Mouse (Mus musculus): ENCODE measurements around the gene Met. TPM values are rescaled to one million over a fixed set of nuclear protein-coding genes. Genes with fewer than 3 reads are reported as not detected.

Gene Met
- polyA plus RNA-seq, 1 experiment from 2014 or later = 4.5 TPM

GRCm38 (mm10) chr6:17546341-17546740, 82.7 kb downstream of the Met start:
- no peak for DNase-seq (ENCODE audit: low spot score)
- H3K4me3 ChIP-seq (ENCODE audit: low read depth, low read length) = no peak overlapping the region
- no peaks in the 10 kb centered on the region for H3K9me3 ChIP-seq (ENCODE audit: control insufficient read depth, low read length)
- H3K27me3 ChIP-seq (ENCODE audit: control insufficient read depth, insufficient read depth, low read length) = no peaks in the 10 kb centered on the region
- no peak overlapping the region for H3K9ac ChIP-seq (ENCODE audit: low read length)
- no peak for TF ChIP-seq CTCF (IDR thresholded peaks at IDR 0.05; ENCODE audit: low read depth)
- no peak overlapping the region for H3K27ac ChIP-seq (replicated peaks)
- H3K36me3 ChIP-seq (ENCODE audit: control insufficient read depth, insufficient read depth, low read length) = no peaks in the 10 kb centered on the region
- WGBS = 78% methylated on average over 9 of the region's 9 CpGs
- ATAC-seq (ENCODE audit: low FRiP score, low TSS enrichment) = no peak
- H3K4me2 ChIP-seq (replicated peaks; ENCODE audit: low read depth) = no peak overlapping the region
- no peaks in the 10 kb centered on the region for H3K4me1 ChIP-seq (replicated peaks; ENCODE audit: control insufficient read depth, insufficient read depth)

- WGBS = 36% methylated on average over 5 of the region's 5 CpGs
- no peak overlapping the region for H3K27ac ChIP-seq (replicated peaks)
- no peak for ATAC-seq (ENCODE audit: low FRiP score, low TSS enrichment)
Measured at GRCm38 (mm10) chr6:17546825-17547224, 83.2 kb downstream of the Met start.

GRCm38 (mm10) chr6:17548786-17549185, 85.2 kb downstream of the Met start:
- H3K4me2 ChIP-seq (replicated peaks; ENCODE audit: low read depth) = no peak overlapping the region
- ATAC-seq (ENCODE audit: low FRiP score, low TSS enrichment) (no peak), DNase-seq (ENCODE audit: low spot score) (no peak)
- no peaks in the 10 kb centered on the region for H3K9me3 ChIP-seq (ENCODE audit: control insufficient read depth, low read length)
- TF ChIP-seq CTCF (IDR thresholded peaks at IDR 0.05; ENCODE audit: low read depth) (no peak), EP300 (optimal IDR thresholded peaks at IDR 0.05) (no peak)
- no peaks in the 10 kb centered on the region for H3K27me3 ChIP-seq (ENCODE audit: control insufficient read depth, insufficient read depth, low read length)
- H3K27ac ChIP-seq (replicated peaks) = no peak overlapping the region
- no peak overlapping the region for H3K9ac ChIP-seq (ENCODE audit: low read length)
- H3K4me3 ChIP-seq (ENCODE audit: low read depth, low read length) = no peak overlapping the region
- H3K4me1 ChIP-seq (replicated peaks; ENCODE audit: control insufficient read depth, insufficient read depth) = no peaks in the 10 kb centered on the region
- H3K36me3 ChIP-seq (ENCODE audit: control insufficient read depth, insufficient read depth, low read length) = no peaks in the 10 kb centered on the region
- 84% methylated on average over 4 of the region's 4 CpGs for WGBS

More at GRCm38 (mm10) chr6:17546825-17547224, 83.2 kb downstream of the Met start:
- Histone ChIP-seq H3K27me3 (ENCODE audit: control insufficient read depth, insufficient read depth, low read length) (no peaks in the 10 kb centered on the region), H3K9ac (ENCODE audit: low read length) (no peak overlapping the region), H3K36me3 (ENCODE audit: control insufficient read depth, insufficient read depth, low read length) (no peaks in the 10 kb centered on the region), H3K4me1 (replicated peaks; ENCODE audit: control insufficient read depth, insufficient read depth) (no peaks in the 10 kb centered on the region), H3K4me2 (replicated peaks; ENCODE audit: low read depth) (no peak overlapping the region), H3K9me3 (ENCODE audit: control insufficient read depth, low read length) (no peaks in the 10 kb centered on the region), H3K4me3 (ENCODE audit: low read depth, low read length) (no peak overlapping the region)
- DNase-seq (ENCODE audit: low spot score) = no peak
- no peak for TF ChIP-seq CTCF (IDR thresholded peaks at IDR 0.05; ENCODE audit: low read depth)
- no peak for TF ChIP-seq EP300 (optimal IDR thresholded peaks at IDR 0.05)

- Histone ChIP-seq H3K27ac (replicated peaks) (no peak overlapping the region), H3K9ac (ENCODE audit: low read length) (no peak overlapping the region), H3K4me1 (replicated peaks; ENCODE audit: control insufficient read depth, insufficient read depth) (no peaks in the 10 kb centered on the region), H3K36me3 (ENCODE audit: control insufficient read depth, insufficient read depth, low read length) (no peaks in the 10 kb centered on the region), H3K9me3 (ENCODE audit: control insufficient read depth, low read length) (no peaks in the 10 kb centered on the region), H3K27me3 (ENCODE audit: control insufficient read depth, insufficient read depth, low read length) (no peaks in the 10 kb centered on the region), H3K4me3 (ENCODE audit: low read depth, low read length) (no peak overlapping the region), H3K4me2 (replicated peaks; ENCODE audit: low read depth) (no peak overlapping the region)
- DNase-seq (ENCODE audit: low spot score) (no peak), ATAC-seq (ENCODE audit: low FRiP score, low TSS enrichment) (no peak)
- WGBS = 76% methylated on average over 3 of the region's 3 CpGs
- TF ChIP-seq CTCF (IDR thresholded peaks at IDR 0.05; ENCODE audit: low read depth) = no peak
- TF ChIP-seq EP300 (optimal IDR thresholded peaks at IDR 0.05) = no peak
Measured at GRCm38 (mm10) chr6:17549645-17550044, 86.0 kb downstream of the Met start.

GRCm38 (mm10) chr6:17554263-17554662, 90.7 kb downstream of the Met start:
- H3K9ac ChIP-seq (ENCODE audit: low read length) = no peak overlapping the region
- ATAC-seq (ENCODE audit: low FRiP score, low TSS enrichment) (no peak), DNase-seq (ENCODE audit: low spot score) (no peak)
- no peaks in the 10 kb centered on the region for H3K36me3 ChIP-seq (ENCODE audit: control insufficient read depth, insufficient read depth, low read length)
- no peak overlapping the region for H3K4me3 ChIP-seq (ENCODE audit: low read depth, low read length)
- H3K4me1 ChIP-seq (replicated peaks; ENCODE audit: control insufficient read depth, insufficient read depth) = no peaks in the 10 kb centered on the region
- H3K4me2 ChIP-seq (replicated peaks; ENCODE audit: low read depth) = no peak overlapping the region
- TF ChIP-seq CTCF (IDR thresholded peaks at IDR 0.05; ENCODE audit: low read depth) (no peak), EP300 (optimal IDR thresholded peaks at IDR 0.05) (no peak)
- no peak overlapping the region for H3K27ac ChIP-seq (replicated peaks)
- H3K9me3 ChIP-seq (ENCODE audit: control insufficient read depth, low read length) = no peaks in the 10 kb centered on the region
- 85% methylated on average over 7 of the region's 7 CpGs for whole genome bisulfite sequencing
- no peaks in the 10 kb centered on the region for H3K27me3 ChIP-seq (ENCODE audit: control insufficient read depth, insufficient read depth, low read length)

GRCm38 (mm10) chr6:17554757-17555156, 91.2 kb downstream of the Met start:
- DNase-seq (ENCODE audit: low spot score) (peak; percentile 21), ATAC-seq (ENCODE audit: low FRiP score, low TSS enrichment) (peak; percentile 47; the same call in 1 of the 2 replicates)
- H3K27ac ChIP-seq (replicated peaks) = no peak overlapping the region
- H3K9ac ChIP-seq (ENCODE audit: low read length) = no peak overlapping the region
- H3K27me3 ChIP-seq (ENCODE audit: control insufficient read depth, insufficient read depth, low read length) = no peaks in the 10 kb centered on the region
- TF ChIP-seq CTCF (IDR thresholded peaks at IDR 0.05; ENCODE audit: low read depth) (0 out of 2 replicates have a peak, but pooled peaks have one; percentile 15), EP300 (optimal IDR thresholded peaks at IDR 0.05) (no peak)
- H3K36me3 ChIP-seq (ENCODE audit: control insufficient read depth, insufficient read depth, low read length) = no peaks in the 10 kb centered on the region
- H3K4me3 ChIP-seq (ENCODE audit: low read depth, low read length) = no peak overlapping the region
- no peaks in the 10 kb centered on the region for H3K4me1 ChIP-seq (replicated peaks; ENCODE audit: control insufficient read depth, insufficient read depth)
- no peak overlapping the region for H3K4me2 ChIP-seq (replicated peaks; ENCODE audit: low read depth)
- no peaks in the 10 kb centered on the region for H3K9me3 ChIP-seq (ENCODE audit: control insufficient read depth, low read length)
- 29% methylated on average over 3 of the region's 3 CpGs for WGBS
